Comparison of ENCODE assay signal across 30 mouse cellular contexts in genomic region chr4:109266056-109266455, GRCm38 (mm10). TPM values are rescaled to one million over a fixed set of nuclear protein-coding genes. Genes with fewer than 3 reads are reported as not detected.
"Had no signal": no experiment of that assay in that cellular context is flagged by ENCODE, and none has a peak within 500 bp of the region (broad histone marks: within the 10 kb centered on the region; RNA-seq: fewer than 3 reads in every experiment).

No protein-coding gene starts in this region.

- H3K27me3 ChIP-seq: heart, embryonic 12.5 days; hindbrain, embryonic 12.5 days; intestine, embryonic 15.5 days; limb, embryonic 13.5 days; limb, embryonic 15.5 days; liver, embryonic 12.5 days had no signal

- H3K27ac ChIP-seq: heart, embryonic 10.5 days; hindbrain, embryonic 10.5 days; hindbrain, embryonic 12.5 days; hindbrain, embryonic 14.5 days; intestine, embryonic 15.5 days; layer of hippocampus, adult 2 months; limb, embryonic 13.5 days; limb, embryonic 15.5 days; liver, embryonic 12.5 days; liver, embryonic 14.5 days had no signal

- DNase-seq: gastrocnemius, postnatal 25 days; heart, adult 18-20 months; heart, postnatal 10 days; heart, postnatal 4 days; kidney, adult 18-20 months; kidney, postnatal 10 days; kidney, postnatal 4 days; layer of hippocampus, postnatal 36 days; left cerebral cortex, postnatal 4 days had no signal

- H3K9ac ChIP-seq: heart, embryonic 12.5 days; hindbrain, embryonic 12.5 days; hindbrain, embryonic 14.5 days; intestine, embryonic 15.5 days; limb, embryonic 13.5 days; limb, embryonic 15.5 days; liver, embryonic 12.5 days; liver, embryonic 14.5 days had no signal

- ATAC-seq: hindbrain, embryonic 16.5 days; inflammation-experienced regulatory T-cells, adult 6 months; intestine, embryonic 15.5 days; intestine, postnatal 0 days; liver, embryonic 12.5 days had no signal

- H3K36me3 ChIP-seq: heart, embryonic 10.5 days; heart, embryonic 12.5 days; hindbrain, embryonic 10.5 days; hindbrain, embryonic 12.5 days; intestine, embryonic 15.5 days; limb, embryonic 13.5 days; limb, embryonic 15.5 days; liver, embryonic 12.5 days had no signal

- H3K9me3 ChIP-seq: heart, embryonic 10.5 days; heart, embryonic 12.5 days; hindbrain, embryonic 10.5 days; hindbrain, embryonic 12.5 days; intestine, embryonic 15.5 days; limb, embryonic 13.5 days; limb, embryonic 15.5 days; liver, embryonic 12.5 days had no signal

- H3K4me1 ChIP-seq: heart, embryonic 12.5 days; hindbrain, embryonic 10.5 days; hindbrain, embryonic 12.5 days; intestine, embryonic 15.5 days; limb, embryonic 13.5 days; limb, embryonic 15.5 days had no signal

- H3K4me3 ChIP-seq: heart, embryonic 10.5 days; heart, embryonic 12.5 days; hindbrain, embryonic 10.5 days; hindbrain, embryonic 12.5 days; intestine, embryonic 15.5 days; layer of hippocampus, adult 2 months; limb, embryonic 13.5 days; limb, embryonic 15.5 days; liver, embryonic 12.5 days had no signal

- H3K4me2 ChIP-seq: heart, embryonic 12.5 days; hindbrain, embryonic 12.5 days; hindbrain, embryonic 14.5 days; intestine, embryonic 15.5 days; limb, embryonic 13.5 days; limb, embryonic 15.5 days; liver, embryonic 12.5 days had no signal

RNA-seq across cellular contexts. Expression of gene Calr4, which starts 31.8 kb away (rescaled TPM):
- total RNA-seq: gastrocnemius, adult 8-10 months; granulocyte monocyte progenitor cell, adult 5-6 weeks; heart, adult 18-20 months; heart, adult 8-10 months; heart, postnatal 4 days; liver, adult 2 months had no signal
- polyA plus RNA-seq: heart, embryonic 16.5 days; hindbrain, embryonic 10.5 days; inflammation-experienced regulatory T-cells, adult 6 months; limb, embryonic 11.5 days; limb, embryonic 13.5 days; liver, adult 2 months; liver, embryonic 12.5 days; liver, embryonic 16.5 days had no signal
